ENCODE assay signal across 14 mouse cellular contexts in genomic region chr1:89671110-89671787, GRCm38 (mm10).
DNase-seq lines count a peak whose midpoint lies in the region; ATAC-seq and TF ChIP-seq lines count a peak whose summit lies in the region.
"Had no signal": no experiment of that assay in that cellular context is flagged by ENCODE, and none has a peak within 500 bp of the region (broad histone marks: within the 10 kb centered on the region; RNA-seq: fewer than 3 reads in every experiment).

No protein-coding gene starts in this region.

- intact Hi-C loops in heart, postnatal 36 days (cut with DNase I): no loop called here
- intact Hi-C loops in left cerebral cortex, postnatal 4 days (cut with DNase I): no loop called here

- no peak for TF ChIP-seq CTCF in hindbrain, postnatal 0 days (IDR thresholded peaks at IDR 0.05; ENCODE audit: low read depth)

- 24% methylated on average over 26 of the region's 26 CpGs for whole genome bisulfite sequencing in forebrain, embryonic 12.5 days
- 48% methylated on average over 26 of the region's 26 CpGs for WGBS in hindbrain, postnatal 0 days
- 24% methylated on average over 26 of the region's 26 CpGs for WGBS in neural tube, embryonic 13.5 days

- no peak overlapping the region for H3K9ac ChIP-seq in forebrain, embryonic 12.5 days
- no peak overlapping the region for H3K9ac ChIP-seq in hindbrain, postnatal 0 days (replicated peaks; ENCODE audit: low read length)
- peak overlapping the region; percentile 27; the same call in 1 of the 2 replicates for H3K9ac ChIP-seq in neural tube, embryonic 13.5 days
- H3K9ac ChIP-seq: lung, embryonic 15.5 days had no signal

- no peaks in the 10 kb centered on the region for H3K9me3 ChIP-seq in forebrain, embryonic 12.5 days
- no peaks in the 10 kb centered on the region for H3K9me3 ChIP-seq in hindbrain, postnatal 0 days (ENCODE audit: low read length)
- no peaks in the 10 kb centered on the region for H3K9me3 ChIP-seq in neural tube, embryonic 13.5 days
- H3K9me3 ChIP-seq: lung, embryonic 15.5 days had no signal

- DNase-seq in embryo, embryonic 10 days (ENCODE audit: low spot score): peak; percentile 55
- no peak for DNase-seq in embryo, embryonic 9.5 days (ENCODE audit: extremely low spot score)
- DNase-seq in hindbrain, postnatal 0 days (ENCODE audit: low spot score): peak; percentile 44
- DNase-seq in heart, postnatal 36 days: no peak
- DNase-seq in ovary, postnatal 10 days (ENCODE audit: low spot score): no peak
- no peak for DNase-seq in left cerebral cortex, postnatal 4 days
- DNase-seq: cerebellum, postnatal 10 days; gastrocnemius, postnatal 25 days; kidney, adult 9 months; layer of hippocampus, adult 9-11 months had no signal

- no peak overlapping the region for H3K4me2 ChIP-seq in forebrain, embryonic 12.5 days
- H3K4me2 ChIP-seq in hindbrain, postnatal 0 days (ENCODE audit: low read depth, low read length): no peak overlapping the region
- 0 out of 2 replicates have a peak overlapping the region, but pooled peaks have one; percentile 3 for H3K4me2 ChIP-seq in neural tube, embryonic 13.5 days
- H3K4me2 ChIP-seq: lung, embryonic 15.5 days had no signal

- H3K27me3 ChIP-seq in forebrain, embryonic 12.5 days: peaks cover 88% of the 10 kb centered on the region
- H3K27me3 ChIP-seq in hindbrain, postnatal 0 days (ENCODE audit: insufficient read depth, low read length): no peaks in the 10 kb centered on the region
- no peaks in the 10 kb centered on the region for H3K27me3 ChIP-seq in neural tube, embryonic 13.5 days
- H3K27me3 ChIP-seq: lung, embryonic 15.5 days had no signal

- no peak overlapping the region for H3K4me3 ChIP-seq in forebrain, embryonic 12.5 days (replicated peaks)
- no peak overlapping the region for H3K4me3 ChIP-seq in hindbrain, postnatal 0 days (ENCODE audit: low read length)
- no peak overlapping the region for H3K4me3 ChIP-seq in neural tube, embryonic 13.5 days
- H3K4me3 ChIP-seq: erythroblast, embryonic 14.5 days; lung, embryonic 15.5 days had no signal

- H3K36me3 ChIP-seq in forebrain, embryonic 12.5 days (replicated peaks): peaks cover 37% of the 10 kb centered on the region
- peaks cover 27% of the 10 kb centered on the region for H3K36me3 ChIP-seq in hindbrain, postnatal 0 days (ENCODE audit: insufficient read depth, low read length)
- H3K36me3 ChIP-seq in neural tube, embryonic 13.5 days: peaks cover 59% of the 10 kb centered on the region

- ATAC-seq in forebrain, embryonic 12.5 days (ENCODE audit: low FRiP score): peak; percentile 93
- ATAC-seq in hindbrain, postnatal 0 days: 0 out of 2 replicates have a peak, but pooled peaks have one; percentile 24
- peak; percentile 48 for ATAC-seq in neural tube, embryonic 13.5 days (ENCODE audit: low read depth)

- H3K4me1 ChIP-seq in forebrain, embryonic 12.5 days: peaks cover 49% of the 10 kb centered on the region
- H3K4me1 ChIP-seq in hindbrain, postnatal 0 days (ENCODE audit: insufficient read depth, low read length): peaks cover 2% of the 10 kb centered on the region; the same call in 1 of the 2 replicates
- H3K4me1 ChIP-seq in neural tube, embryonic 13.5 days (replicated peaks): peaks cover 82% of the 10 kb centered on the region

- H3K27ac ChIP-seq in forebrain, embryonic 12.5 days: peak overlapping the region; percentile 14; the same call in 1 of the 2 replicates
- H3K27ac ChIP-seq in hindbrain, postnatal 0 days: no peak overlapping the region
- peak overlapping the region; percentile 73 for H3K27ac ChIP-seq in neural tube, embryonic 13.5 days (replicated peaks)
- H3K27ac ChIP-seq: lung, embryonic 15.5 days had no signal

Comparison
In these comparisons a context has a peak if more than half of its experiments do, and no peak if none do; other contexts are left out.
1. DNase-seq: peak in embryo, embryonic 10 days (single experiment) and hindbrain, postnatal 0 days (single experiment); none in embryo, embryonic 9.5 days (single experiment), heart, postnatal 36 days (0 of 2), ovary, postnatal 10 days (single experiment) and left cerebral cortex, postnatal 4 days (single experiment).
2. ATAC-seq: peak in every context shown above with its lines; median percentile 93 in forebrain, embryonic 12.5 days; 48 in neural tube, embryonic 13.5 days; 24 in hindbrain, postnatal 0 days.